Mouse (Mus musculus): ENCODE measurements around the gene Pinlyp.

GRCm38 (mm10) chr7:24507726-24508114, 38.2 kb downstream of the Pinlyp start:
- TF ChIP-seq POLR2A (IDR thresholded peaks at IDR 0.05; ENCODE audit: low read depth, low read length) (no peak), CTCF (IDR thresholded peaks at IDR 0.05; ENCODE audit: extremely low read depth, insufficient read length, insufficient replicate concordance, low read depth, low read length) (no peak)
